In genomic region chr5:130547496-130547895, GRCm38 (mm10) we compare ENCODE assay signal across 30 mouse cellular contexts.
A peak's percentile ranks its signal among the peaks of the same experiment; 100 is the strongest.
DNase-seq lines count a peak whose midpoint lies in the region; ATAC-seq and TF ChIP-seq lines count a peak whose summit lies in the region.
"Had no signal": no experiment of that assay in that cellular context is flagged by ENCODE, and none has a peak within 500 bp of the region (broad histone marks: within the 10 kb centered on the region; RNA-seq: fewer than 3 reads in every experiment).

No protein-coding gene starts in this region.

- H3K4me1 ChIP-seq in forebrain, postnatal 0 days (ENCODE audit: insufficient read depth) = no peaks in the 10 kb centered on the region
- H3K4me1 ChIP-seq: embryonic facial prominence, embryonic 12.5 days; embryonic facial prominence, embryonic 15.5 days; forebrain, embryonic 15.5 days; heart, embryonic 10.5 days; heart, embryonic 13.5 days had no signal

- H3K9ac ChIP-seq in forebrain, postnatal 0 days = no peak overlapping the region
- H3K9ac ChIP-seq: embryonic facial prominence, embryonic 12.5 days; embryonic facial prominence, embryonic 15.5 days; forebrain, embryonic 15.5 days; heart, embryonic 13.5 days; hindbrain, embryonic 14.5 days had no signal

- intact Hi-C loops in left cerebral cortex, adult 2 months (cut with DNase I) = no loop called here
- intact Hi-C loops in left cerebral cortex, postnatal 36 days (cut with DNase I) = no loop called here

- DNase-seq in frontal cortex, postnatal 36 days (ENCODE audit: low spot score in 2 of 2) = peak; percentile 29 to 43
- DNase-seq in frontal cortex, postnatal 14 days (ENCODE audit: low spot score in 2 of 2) = no peak
- peak; percentile 9 to 20 for DNase-seq in left cerebral cortex, adult 18-20 months (ENCODE audit: low spot score in 2 of 2)
- DNase-seq in left cerebral cortex, adult 2 months (ENCODE audit: extremely low spot score in 1 of 2, low spot score in 2 of 2) = no peak
- DNase-seq in right cerebral cortex, adult 2 months (ENCODE audit: low spot score in 2 of 2) = peak; percentile 27 to 32
- DNase-seq in right cerebral cortex, postnatal 10 days (ENCODE audit: low spot score in 2 of 2) = no peak
- peak; percentile 11 to 21 for DNase-seq in left cerebral cortex, postnatal 36 days (ENCODE audit: low spot score in 2 of 2)
- no peak for DNase-seq in forebrain, postnatal 0 days
- DNase-seq: adrenal gland, postnatal 10 days; adrenal gland, postnatal 36 days; B cell, adult 2 months; cerebellum, adult 11 months; cerebellum, adult 9-11 months; cerebellum, postnatal 25 days; gastrocnemius, adult 2 months; gastrocnemius, postnatal 14 days; heart, adult 18-20 months; heart, postnatal 14 days; heart, postnatal 4 days had no signal

- H3K27ac ChIP-seq in left cerebral cortex, adult 2 months = no peak overlapping the region
- no peak overlapping the region for H3K27ac ChIP-seq in forebrain, postnatal 0 days (ENCODE audit: low read depth, low read length)
- H3K27ac ChIP-seq: embryonic facial prominence, embryonic 12.5 days; embryonic facial prominence, embryonic 15.5 days; forebrain, embryonic 15.5 days; gastrocnemius, adult 2 months; heart, embryonic 10.5 days; heart, embryonic 13.5 days; hindbrain, embryonic 14.5 days; hindbrain, postnatal 0 days had no signal

- 85% methylated on average over 5 of the region's 5 CpGs for WGBS in forebrain, postnatal 0 days

- no peaks in the 10 kb centered on the region for H3K27me3 ChIP-seq in forebrain, postnatal 0 days (ENCODE audit: insufficient read depth, low read length)
- H3K27me3 ChIP-seq: CH12.LX; embryonic facial prominence, embryonic 12.5 days; embryonic facial prominence, embryonic 15.5 days; forebrain, embryonic 15.5 days; heart, embryonic 13.5 days; Patski had no signal

- H3K9me3 ChIP-seq in forebrain, postnatal 0 days (ENCODE audit: low read length) = no peaks in the 10 kb centered on the region
- H3K9me3 ChIP-seq: embryonic facial prominence, embryonic 12.5 days; embryonic facial prominence, embryonic 15.5 days; forebrain, embryonic 15.5 days; heart, embryonic 10.5 days; heart, embryonic 13.5 days had no signal

- no peak for TF ChIP-seq CTCF in left cerebral cortex, adult 2 months (IDR thresholded peaks at IDR 0.05)
- TF ChIP-seq CTCF in forebrain, postnatal 0 days (IDR thresholded peaks at IDR 0.05; ENCODE audit: low read depth) = no peak

- no peak for ATAC-seq in forebrain, postnatal 0 days
- ATAC-seq: forebrain, embryonic 15.5 days; hindbrain, postnatal 0 days; inflammation-experienced regulatory T-cells, adult 6 months; Patski had no signal

- H3K36me3 ChIP-seq in forebrain, postnatal 0 days (ENCODE audit: insufficient read depth) = no peaks in the 10 kb centered on the region
- H3K36me3 ChIP-seq: embryonic facial prominence, embryonic 12.5 days; embryonic facial prominence, embryonic 15.5 days; forebrain, embryonic 15.5 days; G1E; heart, embryonic 10.5 days; heart, embryonic 13.5 days had no signal

- H3K4me2 ChIP-seq in forebrain, postnatal 0 days (ENCODE audit: low read depth) = no peak overlapping the region
- H3K4me2 ChIP-seq: embryonic facial prominence, embryonic 12.5 days; embryonic facial prominence, embryonic 15.5 days; forebrain, embryonic 15.5 days; heart, embryonic 13.5 days; hindbrain, embryonic 14.5 days had no signal

- H3K4me3 ChIP-seq in left cerebral cortex, adult 2 months = no peak overlapping the region
- H3K4me3 ChIP-seq in forebrain, postnatal 0 days (ENCODE audit: low read depth, low read length) = no peak overlapping the region
- H3K4me3 ChIP-seq: embryonic facial prominence, embryonic 12.5 days; embryonic facial prominence, embryonic 15.5 days; forebrain, embryonic 15.5 days; gastrocnemius, adult 2 months; heart, embryonic 10.5 days; heart, embryonic 13.5 days had no signal

Comparison
In these comparisons a context has a peak if more than half of its experiments do, and no peak if none do; other contexts are left out.
1. DNase-seq: peak in frontal cortex, postnatal 36 days (2 of 2), left cerebral cortex, adult 18-20 months (2 of 2), right cerebral cortex, adult 2 months (2 of 2) and left cerebral cortex, postnatal 36 days (2 of 2); none in frontal cortex, postnatal 14 days (0 of 2), left cerebral cortex, adult 2 months (0 of 2), right cerebral cortex, postnatal 10 days (0 of 2) and forebrain, postnatal 0 days (single experiment).